Mouse (Mus musculus) liver, embryonic 13.5 days (tissue): ENCODE measurements around the gene Vwa7. TPM values are rescaled to one million over a fixed set of nuclear protein-coding genes. Genes with fewer than 3 reads are reported as not detected.
"Not testable (repeated sequence)": the region's sequence is repeated elsewhere in the genome, so short reads cannot be mapped to it uniquely, and the experiment has no call there.

Source experiments
- ATAC-seq: fragments of 200-750 bp; cut with Nextera tagmentation; 2 replicates; pipeline ENCODE4 v1.8.0; 2017; ENCODE audit warnings: low read depth, mild to moderate bottlenecking, moderate number of reproducible peaks, moderate library complexity
- DNase-seq: peaks from one replicate; pipeline ENCODE4 v3.0.0; 2022
- H3K27ac ChIP-seq: fragments of 300-500 bp; sonication (generic); 2 replicates; pipeline ENCODE4 v1.5.1; 2015; ENCODE audit warnings: moderate library complexity, mild to moderate bottlenecking, inconsistent platforms
- H3K27me3 ChIP-seq: fragments of 300-500 bp; sonication (generic); 2 replicates; pipeline ENCODE4 v1.6.1; 2015; ENCODE audit warnings: mild to moderate bottlenecking, inconsistent platforms
- H3K36me3 ChIP-seq: fragments of 300-500 bp; sonication (generic); 2 replicates; pipeline ENCODE4 v1.6.1; 2015; ENCODE audit warnings: mild to moderate bottlenecking, inconsistent platforms
- H3K4me1 ChIP-seq: fragments of 300-500 bp; sonication (generic); replicated peaks from 2 replicates; pipeline ENCODE4 v1.6.1; 2015; ENCODE audit warnings: inconsistent platforms
- H3K4me2 ChIP-seq: fragments of 300-500 bp; sonication (generic); 2 replicates; pipeline ENCODE4 v1.6.1; 2015; ENCODE audit warnings: inconsistent platforms, mild to moderate bottlenecking, moderate library complexity
- H3K4me3 ChIP-seq: fragments of 300-500 bp; sonication (generic); replicated peaks from 2 replicates; pipeline ENCODE4 v1.5.1; 2015; ENCODE audit warnings: mild to moderate bottlenecking, inconsistent platforms
- H3K9ac ChIP-seq: fragments of 300-500 bp; sonication (generic); 2 replicates; pipeline ENCODE4 v1.6.1; 2015; ENCODE audit warnings: mild to moderate bottlenecking, inconsistent platforms
- H3K9me3 ChIP-seq: fragments of 300-500 bp; sonication (generic); replicated peaks from 2 replicates; pipeline ENCODE4 v1.6.1; 2016; ENCODE audit warnings: inconsistent platforms
- WGBS: fragments of 180-500 bp; shearing (Covaris S2); methylation state at CpG from one replicate; pipeline ENCODE4 v1.1.7; 2015; ENCODE audit not compliant: insufficient replicate concordance; 5-methylcytosine and 5-hydroxymethylcytosine counted together
- polyA plus RNA-seq: library from polyadenylated mRNA; unstranded; fragments of >200 nt; fragmentation: Nextera tagmentation; extraction: Ambion mirVana; gene quantifications from 2 replicates; pipeline ENCODE4 v1.2.1, GENCODE M21; 2015

Gene Vwa7
- 0.08 TPM in 2 replicates for polyA plus RNA-seq

GRCm38 (mm10) chr17:35016376-35016775 lies at the start of gene Vwa7:
Gene Vwa7 (plus strand): TSS chr17:35016579.
- no peaks in the 10 kb centered on the region for H3K27me3 ChIP-seq
- H3K27ac ChIP-seq, result peak within 1 kb of the TSS; percentile 47
- H3K4me3 ChIP-seq, result no peak within 1 kb of the TSS
- H3K9ac ChIP-seq, result no peak within 1 kb of the TSS
- WGBS, result 80% methylated on average over 12 of the region's 12 CpGs
- peaks cover 28% of the 10 kb centered on the region for H3K4me1 ChIP-seq
- H3K9me3 ChIP-seq, result no peaks in the 10 kb centered on the region
- H3K4me2 ChIP-seq, result no peak within 1 kb of the TSS
- peaks cover 61% of the 10 kb centered on the region for H3K36me3 ChIP-seq
- DNase-seq (no peak), ATAC-seq (no peak)

DNA sequence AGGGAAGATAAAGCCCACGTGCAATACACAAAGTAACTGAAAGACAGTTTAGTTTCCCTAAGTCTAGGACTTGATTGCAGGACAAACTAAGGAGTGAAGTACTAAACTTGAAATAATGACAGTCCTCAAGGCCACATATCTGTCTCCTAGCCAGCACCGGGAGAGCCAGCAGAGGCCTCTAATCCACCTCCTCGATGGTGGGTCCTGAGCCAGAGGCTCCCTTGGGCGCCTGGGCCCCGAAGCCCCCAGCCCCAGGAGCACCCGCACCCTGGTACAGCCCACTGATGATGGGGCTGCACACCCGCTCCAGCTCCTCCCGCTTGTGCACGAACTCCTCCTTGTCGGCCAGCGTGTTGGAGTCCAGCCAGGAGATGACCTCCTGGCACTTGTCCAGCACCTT lies 46.6 kb upstream of the Vwa7 start, which contains the start of gene Gm20481:
Gene Gm20481 (plus strand): TSS at position 91 of the 400 bp plus-strand sequence.
- not testable (repeated sequence) for H3K9me3 ChIP-seq, ATAC-seq, H3K9ac ChIP-seq, H3K27ac ChIP-seq, DNase-seq, H3K36me3 ChIP-seq, H3K4me3 ChIP-seq, H3K4me2 ChIP-seq
- H3K4me1 ChIP-seq, result peaks cover 11% of the 10 kb centered on the region
- 46% methylated on average over 7 of the region's 11 CpGs for WGBS
- H3K27me3 ChIP-seq, result peaks cover 79% of the 10 kb centered on the region

GRCm38 (mm10) chr17:34970850-34971249 lies 45.5 kb upstream of the Vwa7 start:
- H3K27me3 ChIP-seq, result peaks cover 69% of the 10 kb centered on the region
- WGBS, result 34% methylated on average over 24 of the region's 37 CpGs
- DNase-seq, H3K9ac ChIP-seq, H3K27ac ChIP-seq, H3K4me2 ChIP-seq, H3K9me3 ChIP-seq, H3K36me3 ChIP-seq, H3K4me1 ChIP-seq, H3K4me3 ChIP-seq, ATAC-seq: not testable (repeated sequence)

DNA sequence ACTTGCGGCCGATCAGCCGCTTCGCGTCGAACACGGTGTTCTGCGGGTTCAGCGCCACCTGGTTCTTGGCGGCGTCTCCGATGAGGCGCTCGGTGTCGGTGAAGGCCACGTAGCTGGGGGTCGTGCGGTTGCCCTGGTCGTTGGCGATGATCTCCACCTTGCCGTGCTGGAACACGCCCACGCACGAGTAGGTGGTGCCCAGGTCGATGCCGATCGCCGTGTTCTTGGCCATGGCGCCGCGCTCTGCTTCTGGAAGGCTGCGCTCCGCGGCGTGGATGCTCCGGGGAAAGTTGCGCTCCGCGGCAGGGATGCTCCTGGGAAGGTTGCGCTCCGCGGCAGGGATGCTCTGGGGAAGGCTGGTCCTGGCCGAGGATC lies 44.7 kb upstream of the Vwa7 start:
- H3K4me1 ChIP-seq, H3K9ac ChIP-seq, H3K9me3 ChIP-seq, H3K36me3 ChIP-seq, DNase-seq, H3K27ac ChIP-seq: not testable (repeated sequence)
- Histone ChIP-seq H3K4me2 (peak overlapping the region; percentile 72), H3K27me3 (peaks cover 62% of the 10 kb centered on the region), H3K4me3 (peak overlapping the region; percentile 50)
- 2% methylated on average over 26 of the region's 43 CpGs for WGBS
- ATAC-seq, result peak; percentile 25

- H3K4me3 ChIP-seq, result peak within 1 kb of the TSS; percentile 50
- ATAC-seq (peak; percentile 91), DNase-seq (peak; percentile 66)
- H3K4me1 ChIP-seq, H3K36me3 ChIP-seq, H3K27ac ChIP-seq, H3K9me3 ChIP-seq: not testable (repeated sequence)
- WGBS, result 1% methylated on average over 33 of the region's 33 CpGs
- H3K9ac ChIP-seq, result peak within 1 kb of the TSS; percentile 52
- H3K27me3 ChIP-seq, result peaks cover 61% of the 10 kb centered on the region
- peak within 1 kb of the TSS; percentile 72 for H3K4me2 ChIP-seq
These were observed 44.2 kb upstream of the Vwa7 start, which contains the start of the genes Hspa1a and Hspa1l for GRCm38 (mm10) chr17:34972069-34972749. Gene Hspa1a (minus strand): TSS chr17:34972156. Gene Hspa1l (plus strand): TSS chr17:34972703.

DNA sequence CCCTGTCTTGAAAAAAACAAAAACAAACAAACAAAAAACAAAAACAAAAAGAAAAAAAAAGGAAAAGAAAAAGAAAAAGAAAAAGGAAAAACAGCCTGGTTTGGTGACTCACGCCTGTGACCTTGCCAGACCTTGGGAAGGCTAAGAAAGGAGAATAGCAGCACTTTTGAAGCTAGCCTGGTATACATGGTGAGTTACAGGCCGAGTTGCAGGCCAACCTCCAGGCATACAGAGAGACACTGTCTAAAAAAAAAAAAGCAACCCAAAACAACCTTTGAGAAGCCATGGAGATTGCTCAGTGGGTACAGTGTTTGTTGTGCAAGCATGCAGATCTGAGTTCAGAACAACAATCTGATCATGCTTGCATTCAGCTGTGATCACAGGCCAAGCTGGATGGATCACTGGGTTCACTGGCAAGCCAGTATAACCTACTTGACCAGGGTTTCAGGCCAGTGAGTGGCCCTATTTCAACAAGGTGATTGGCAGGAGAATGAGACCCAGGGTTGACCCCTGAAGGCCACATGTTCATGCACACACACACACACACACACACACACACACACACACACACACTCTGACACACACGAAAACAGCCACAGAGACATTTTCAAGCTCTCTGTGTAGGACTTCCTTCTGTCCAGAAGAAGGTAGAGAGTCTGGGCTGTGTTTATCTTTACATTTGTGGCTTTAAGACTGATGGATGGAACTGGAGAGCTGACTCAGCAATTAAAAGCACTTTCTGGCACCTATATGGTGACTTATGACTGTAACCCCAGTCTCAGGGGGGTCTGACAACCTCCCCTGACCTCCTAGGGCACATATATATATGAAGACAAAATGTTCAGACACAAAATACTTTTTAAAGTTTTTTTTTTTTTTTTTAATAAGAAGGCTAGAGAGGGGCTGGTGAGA lies 40.5 kb upstream of the Vwa7 start:
- Histone ChIP-seq H3K4me3 (no peak overlapping the region), H3K4me1 (peaks cover 16% of the 10 kb centered on the region), H3K27ac (no peak overlapping the region), H3K4me2 (no peak overlapping the region), H3K27me3 (peaks cover 26% of the 10 kb centered on the region), H3K9me3 (no peaks in the 10 kb centered on the region), H3K9ac (no peak overlapping the region), H3K36me3 (peaks cover 9% of the 10 kb centered on the region; the same call in 1 of the 2 replicates)
- WGBS, result 62% methylated on average over 3 of the region's 3 CpGs
- ATAC-seq (no peak), DNase-seq (no peak)

DNA sequence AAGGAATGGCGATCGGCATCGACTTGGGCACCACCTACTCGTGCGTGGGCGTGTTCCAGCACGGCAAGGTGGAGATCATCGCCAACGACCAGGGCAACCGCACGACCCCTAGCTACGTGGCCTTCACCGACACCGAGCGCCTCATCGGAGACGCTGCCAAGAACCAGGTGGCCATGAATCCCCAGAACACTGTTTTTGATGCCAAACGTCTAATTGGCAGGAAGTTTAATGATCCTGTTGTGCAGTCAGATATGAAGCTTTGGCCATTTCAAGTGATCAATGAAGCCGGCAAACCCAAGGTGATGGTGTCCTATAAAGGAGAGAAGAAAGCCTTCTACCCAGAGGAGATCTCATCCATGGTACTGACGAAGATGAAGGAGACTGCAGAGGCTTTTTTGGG lies 39.4 kb upstream of the Vwa7 start:
- ATAC-seq, result no peak
- H3K4me1 ChIP-seq, result peaks cover 20% of the 10 kb centered on the region
- peaks cover 9% of the 10 kb centered on the region; the same call in 1 of the 2 replicates for H3K36me3 ChIP-seq
- H3K27ac ChIP-seq, result no peak overlapping the region
- H3K27me3 ChIP-seq, result peaks cover 20% of the 10 kb centered on the region
- no peaks in the 10 kb centered on the region for H3K9me3 ChIP-seq
- 86% methylated on average over 20 of the region's 20 CpGs for WGBS
- no peak overlapping the region for H3K4me2 ChIP-seq
- H3K9ac ChIP-seq, result no peak overlapping the region
- no peak for DNase-seq
- no peak overlapping the region for H3K4me3 ChIP-seq

GRCm38 (mm10) chr17:34978239-34978638 lies 38.1 kb upstream of the Vwa7 start:
- ATAC-seq, result no peak
- peaks cover 8% of the 10 kb centered on the region for H3K27me3 ChIP-seq
- 87% methylated on average over 27 of the region's 27 CpGs for WGBS

DNA sequence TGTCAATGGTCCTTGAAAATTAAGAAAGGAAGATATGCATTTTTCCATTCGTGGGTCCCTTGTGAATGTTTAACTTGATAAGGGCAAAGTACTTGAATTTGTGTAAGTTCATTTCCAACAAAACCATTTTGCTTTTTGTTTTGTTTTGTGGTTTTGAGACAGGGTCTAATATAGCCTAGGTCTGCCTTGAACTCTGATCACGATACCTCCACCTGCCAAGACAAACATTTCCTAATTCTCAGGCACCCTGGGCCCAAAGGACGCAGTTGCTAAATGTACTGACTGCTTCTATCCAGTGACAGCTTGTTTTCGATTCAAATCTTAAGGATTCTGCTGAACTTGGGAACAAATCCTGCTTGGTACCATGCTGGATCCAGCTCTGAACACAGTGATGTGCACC lies 36.7 kb upstream of the Vwa7 start:
- no peaks in the 10 kb centered on the region for H3K9me3 ChIP-seq
- H3K27me3 ChIP-seq, result no peaks in the 10 kb centered on the region
- DNase-seq, result no peak
- H3K9ac ChIP-seq, result peak overlapping the region; percentile 49; the same call in 1 of the 2 replicates
- peaks cover 11% of the 10 kb centered on the region for H3K36me3 ChIP-seq
- ATAC-seq, result no peak
- 68% methylated on average over 4 of the region's 4 CpGs for WGBS
- no peak overlapping the region for H3K27ac ChIP-seq
- peaks cover 30% of the 10 kb centered on the region for H3K4me1 ChIP-seq
- H3K4me3 ChIP-seq, result no peak overlapping the region
- 0 out of 2 replicates have a peak overlapping the region, but pooled peaks have one; percentile 78 for H3K4me2 ChIP-seq

More at GRCm38 (mm10) chr17:34978239-34978638, 38.1 kb upstream of the Vwa7 start:
- peaks cover 24% of the 10 kb centered on the region for H3K4me1 ChIP-seq
- H3K27ac ChIP-seq, result no peak overlapping the region
- H3K9ac ChIP-seq, result no peak overlapping the region
- H3K36me3 ChIP-seq, result peaks cover 9% of the 10 kb centered on the region; the same call in 1 of the 2 replicates
- no peak overlapping the region for H3K4me3 ChIP-seq
- H3K4me2 ChIP-seq, result no peak overlapping the region
- no peak for DNase-seq
- no peaks in the 10 kb centered on the region for H3K9me3 ChIP-seq

DNA sequence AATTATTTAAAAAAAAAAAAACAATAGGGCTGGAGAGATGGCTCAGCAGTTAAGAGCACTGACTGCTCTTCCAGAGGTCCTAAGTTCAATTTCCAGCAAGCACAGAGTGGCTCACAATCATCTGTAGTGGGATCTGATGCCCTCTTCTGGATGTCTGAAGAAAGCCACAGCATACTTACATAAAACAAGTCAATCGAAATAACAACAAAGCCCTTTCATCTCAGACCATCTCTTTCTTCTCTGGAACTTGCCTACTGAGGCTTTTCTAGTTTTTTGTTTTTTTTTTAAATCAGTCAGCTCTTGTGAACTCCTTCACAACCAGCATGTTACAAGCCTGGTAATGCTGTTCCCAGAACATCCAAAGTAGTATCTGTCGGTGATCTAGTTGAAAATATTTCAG lies 35.7 kb upstream of the Vwa7 start:
- Histone ChIP-seq H3K9me3 (no peaks in the 10 kb centered on the region), H3K4me2 (peak overlapping the region; percentile 78), H3K27me3 (no peaks in the 10 kb centered on the region), H3K9ac (peak overlapping the region; percentile 88), H3K4me1 (peaks cover 37% of the 10 kb centered on the region), H3K27ac (peak overlapping the region; percentile 94), H3K36me3 (peaks cover 21% of the 10 kb centered on the region), H3K4me3 (peak overlapping the region; percentile 79)
- WGBS, result 9% methylated on average over 2 of the region's 2 CpGs
- DNase-seq, result no peak
- ATAC-seq, result no peak

DNA sequence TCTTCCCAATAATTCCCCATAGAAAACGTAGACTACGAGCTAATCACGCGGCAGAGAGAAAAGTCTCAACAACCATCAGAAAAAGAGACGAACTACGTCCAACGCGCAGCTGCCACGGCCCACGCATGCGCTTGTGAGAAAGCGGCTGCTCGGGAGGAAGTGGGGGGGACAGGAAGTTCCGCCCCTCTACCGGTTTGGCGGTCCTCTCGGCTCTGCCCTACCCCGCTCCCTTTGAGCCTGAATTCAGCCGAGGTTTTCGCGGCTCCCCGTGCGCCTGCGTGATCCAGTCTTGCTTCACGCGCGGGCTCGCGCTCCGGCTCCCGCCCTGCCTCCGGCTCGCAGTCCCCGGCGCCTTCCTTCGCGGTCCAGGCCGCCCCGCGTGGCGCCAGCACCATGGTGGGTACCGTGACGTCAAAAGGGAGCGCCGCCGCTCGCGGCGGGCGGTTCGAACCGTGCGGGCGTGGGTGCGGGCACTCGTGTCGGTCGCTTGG lies 34.6 kb upstream of the Vwa7 start, which contains the start of gene Lsm2:
Gene Lsm2 (plus strand): TSS at position 173 of the 491 bp plus-strand sequence.
- H3K4me2 ChIP-seq, result peak within 1 kb of the TSS; percentile 78
- peak; percentile 93 for ATAC-seq

More for the DNA sequence above, 34.6 kb upstream of the Vwa7 start, which contains the start of gene Lsm2:
- peaks cover 37% of the 10 kb centered on the region for H3K4me1 ChIP-seq
- peak within 1 kb of the TSS; percentile 79 for H3K4me3 ChIP-seq
- H3K9me3 ChIP-seq, result no peaks in the 10 kb centered on the region
- peak within 1 kb of the TSS; percentile 94 for H3K27ac ChIP-seq
- DNase-seq, result peak; percentile 88
- H3K36me3 ChIP-seq, result peaks cover 32% of the 10 kb centered on the region
- peak within 1 kb of the TSS; percentile 88 for H3K9ac ChIP-seq
- H3K27me3 ChIP-seq, result no peaks in the 10 kb centered on the region
- WGBS, result 0% methylated on average over 56 of the region's 58 CpGs
